Mouse (Mus musculus) neutrophil, adult 5-6 weeks (primary cell): Measurements from ENCODE around the gene Ccnd1. TPM values are rescaled to one million over a fixed set of nuclear protein-coding genes. Genes with fewer than 3 reads are reported as not detected.
"Not testable (repeated sequence)": the region's sequence is repeated elsewhere in the genome, so short reads cannot be mapped to it uniquely, and the experiment has no call there.

Source experiments
- ATAC-seq: fragments of 151-379, 151-347 bp; 2 replicates; pipeline ENCODE4 v1.8.0; 2017; ENCODE audit warnings: mild to moderate bottlenecking, moderate TSS enrichment; ENCODE audit not compliant: insufficient number of reproducible peaks, poor library complexity, low FRiP score, severe bottlenecking; ENCODE audit errors: extremely low read depth
- total RNA-seq: library from RNA; stranded (forward); fragments of 200-1000 nt; gene quantifications from 2 replicates; pipeline ENCODE4 v1.2.3, GENCODE M21; 2017

Ccnd1 gene
- total RNA-seq, 1 experiment from 2014 or later = 0.70 TPM

- peak; percentile 84 for ATAC-seq
Observed at GRCm38 (mm10) chr7:144914948-144915750, 24.6 kb downstream of the Ccnd1 start, which contains the start of gene LTO1. Gene LTO1, plus strand, starts transcription at chr7:144915100.

GRCm38 (mm10) chr7:144914296-144914947 lies 25.3 kb downstream of the Ccnd1 start:
- ATAC-seq = peak; percentile 79

GRCm38 (mm10) chr7:144912897-144913296 lies 26.8 kb downstream of the Ccnd1 start:
- no peak for ATAC-seq

GRCm38 (mm10) chr7:144911121-144911520 lies 28.6 kb downstream of the Ccnd1 start:
- no peak for ATAC-seq

- no peak for ATAC-seq
Observed at GRCm38 (mm10) chr7:144908705-144909104, 31.0 kb downstream of the Ccnd1 start.

GRCm38 (mm10) chr7:144907793-144908192 lies 31.9 kb downstream of the Ccnd1 start:
- ATAC-seq = 0 out of 2 replicates have a peak, but pooled peaks have one; percentile 27

- ATAC-seq = peak; percentile 80
Observed at GRCm38 (mm10) chr7:144906708-144907397, 32.9 kb downstream of the Ccnd1 start.

GRCm38 (mm10) chr7:144905514-144905913 lies 34.2 kb downstream of the Ccnd1 start:
- not testable (repeated sequence) for ATAC-seq

- ATAC-seq = no peak
Observed at GRCm38 (mm10) chr7:144898506-144898905, 41.2 kb downstream of the Ccnd1 start.

- no peak for ATAC-seq
Observed at GRCm38 (mm10) chr7:144896294-144897218, 43.2 kb downstream of the Ccnd1 start, which contains the start of gene Fgf15. Gene Fgf15, plus strand, starts transcription at chr7:144896531.

GRCm38 (mm10) chr7:144895305-144896111 lies 44.2 kb downstream of the Ccnd1 start:
- peak; percentile 42; the same call in 1 of the 2 replicates for ATAC-seq

GRCm38 (mm10) chr7:144894706-144895105 lies 45.0 kb downstream of the Ccnd1 start:
- ATAC-seq = no peak

- ATAC-seq = no peak
Observed at GRCm38 (mm10) chr7:144894191-144894590, 45.5 kb downstream of the Ccnd1 start.

GRCm38 (mm10) chr7:144892322-144892721 lies 47.4 kb downstream of the Ccnd1 start:
- ATAC-seq = no peak

GRCm38 (mm10) chr7:144891863-144892262 lies 47.9 kb downstream of the Ccnd1 start:
- no peak for ATAC-seq

GRCm38 (mm10) chr7:144890661-144891060 lies 49.1 kb downstream of the Ccnd1 start:
- ATAC-seq = not testable (repeated sequence)

GRCm38 (mm10) chr7:144888564-144889299 lies 51.0 kb downstream of the Ccnd1 start:
- no peak for ATAC-seq
